Mouse (Mus musculus) heart, adult 18-20 months (tissue): ENCODE measurements around the gene Tmem176b. TPM values are rescaled to one million over a fixed set of nuclear protein-coding genes. Genes with fewer than 3 reads are reported as not detected.
"Not testable (repeated sequence)": the region's sequence is repeated elsewhere in the genome, so short reads cannot be mapped to it uniquely, and the experiment has no call there.

ENCODE experiments used
- DNase-seq, 2 experiments: peaks; one replicate each; pipeline ENCODE4 v3.0.0; 2021 to 2022; ENCODE audit warnings: mixed read lengths in 1 of 2
- long read RNA-seq, 2 experiments: library from polyadenylated mRNA; stranded (forward); transcript quantifications; one replicate each; pipeline ENCODE4 v2.0.0; 2021
- total RNA-seq, 2 experiments: library from RNA; stranded (reverse); gene quantifications; 2 replicates each; pipeline ENCODE4 v1.2.3; 2021

Tmem176b gene
- 10 to 100 TPM; 39.3 to 54.1 TPM for total RNA-seq
- long read RNA-seq, experiment 1, partial matches to known transcripts: 5 of 20 reads
- long read RNA-seq, experiment 1, other reads (novel, unspliced or antisense): 5 of 20 reads
- long read RNA-seq, experiment 2, partial matches to known transcripts: 1 of 13 reads
- long read RNA-seq, experiment 2, other reads (novel, unspliced or antisense): 6 of 13 reads

- peak; percentile 93 to 94 for DNase-seq
These were observed at the start of gene Tmem176b for GRCm38 (mm10) chr6:48840973-48841625. Tmem176b (minus strand) TSS chr6:48841496.

- DNase-seq: no peak
These were observed 35.3 kb upstream of the Tmem176b start for GRCm38 (mm10) chr6:48876510-48877135.

- no peak for DNase-seq
These were observed 34.2 kb upstream of the Tmem176b start for GRCm38 (mm10) chr6:48875515-48875914.

- no peak for DNase-seq
These were observed 33.3 kb upstream of the Tmem176b start for GRCm38 (mm10) chr6:48874576-48874975.

GRCm38 (mm10) chr6:48872596-48872995, 31.3 kb upstream of the Tmem176b start, which contains the start of gene Aoc1:
Aoc1 (plus strand) TSS chr6:48872896.
- DNase-seq: no peak

GRCm38 (mm10) chr6:48869774-48870173, 28.5 kb upstream of the Tmem176b start:
- no peak for DNase-seq

GRCm38 (mm10) chr6:48867158-48867557, 25.9 kb upstream of the Tmem176b start:
- DNase-seq: no peak

- not testable (repeated sequence) for DNase-seq
These were observed 25.2 kb upstream of the Tmem176b start for GRCm38 (mm10) chr6:48866355-48866950.

GRCm38 (mm10) chr6:48865152-48865745, 24.0 kb upstream of the Tmem176b start:
- no peak for DNase-seq

- DNase-seq: no peak
These were observed 23.4 kb upstream of the Tmem176b start for GRCm38 (mm10) chr6:48864723-48865122.

GRCm38 (mm10) chr6:48864181-48864580, 22.9 kb upstream of the Tmem176b start:
- DNase-seq: no peak

GRCm38 (mm10) chr6:48863488-48863887, 22.2 kb upstream of the Tmem176b start:
- no peak for DNase-seq

- DNase-seq: no peak
These were observed 21.5 kb upstream of the Tmem176b start for GRCm38 (mm10) chr6:48862816-48863215.

- DNase-seq: no peak
These were observed 20.5 kb upstream of the Tmem176b start for GRCm38 (mm10) chr6:48861616-48862280.

- no peak for DNase-seq
These were observed 19.6 kb upstream of the Tmem176b start for GRCm38 (mm10) chr6:48860851-48861250.

GRCm38 (mm10) chr6:48860130-48860815, 19.0 kb upstream of the Tmem176b start:
- DNase-seq: peak; percentile 38 to 53

- no peak for DNase-seq
These were observed 16.5 kb upstream of the Tmem176b start for GRCm38 (mm10) chr6:48857613-48858302.

GRCm38 (mm10) chr6:48854155-48854554, 12.9 kb upstream of the Tmem176b start:
- no peak for DNase-seq

- peak; percentile 66 to 79 for DNase-seq
These were observed 10.7 kb upstream of the Tmem176b start for GRCm38 (mm10) chr6:48851820-48852491.

GRCm38 (mm10) chr6:48845086-48845485, 3.8 kb upstream of the Tmem176b start:
- DNase-seq: no peak
